Mouse (Mus musculus) CH12.LX (cell line): Measurements from ENCODE around the gene Hoxb2.

ENCODE experiments used
- CTCF ChIP-seq, 2 experiments: IDR thresholded peaks in 1 of 2; conservative IDR thresholded peaks in 1 of 2; 2 replicates each; pipeline ENCODE4 v1.5.1; 2011 to 2012; ENCODE audit warnings: low read depth in 2 of 2, low read length in 2 of 2, improper control_type of control experiment in 1 of 2, inconsistent platforms in 1 of 2, mild to moderate bottlenecking in 1 of 2, moderate library complexity in 1 of 2
- E2F4 ChIP-seq: IDR thresholded peaks from 2 replicates; pipeline ENCODE4 v1.6.1; 2011; ENCODE audit warnings: low read depth, low read length, improper control_type of control experiment; ENCODE audit not compliant: insufficient replicate concordance
- EP300 ChIP-seq: IDR thresholded peaks from 2 replicates; pipeline ENCODE4 v1.6.1; 2011; ENCODE audit warnings: low read length, improper control_type of control experiment
- HCFC1 ChIP-seq: IDR thresholded peaks from 2 replicates; pipeline ENCODE4 v1.6.1; 2012; ENCODE audit warnings: low read depth, mild to moderate bottlenecking, inconsistent platforms, low read length, improper control_type of control experiment
- JUND ChIP-seq: conservative IDR thresholded peaks from 2 replicates; pipeline ENCODE4 v1.6.1; 2011; ENCODE audit warnings: low read depth, low read length, improper control_type of control experiment
- MYC ChIP-seq: IDR thresholded peaks from 2 replicates; pipeline ENCODE4 v1.6.1; 2011; ENCODE audit warnings: low read depth, mild to moderate bottlenecking, improper control_type of control experiment, low read length
- NRF1 ChIP-seq: IDR thresholded peaks from 2 replicates; pipeline ENCODE4 v1.6.1; 2014; ENCODE audit warnings: low read depth, mild to moderate bottlenecking, inconsistent platforms, low read length, improper control_type of control experiment, moderate library complexity
- POLR2A ChIP-seq: IDR thresholded peaks from 2 replicates; pipeline ENCODE4 v1.6.1; 2011; ENCODE audit warnings: low read depth, mild to moderate bottlenecking, improper control_type of control experiment, low read length
- SIN3A ChIP-seq: IDR thresholded peaks from 2 replicates; pipeline ENCODE4 v1.6.1; 2012; ENCODE audit warnings: low read length, improper control_type of control experiment, inconsistent platforms
- UBTF ChIP-seq: IDR thresholded peaks from 2 replicates; pipeline ENCODE4 v1.6.1; 2012; ENCODE audit warnings: low read depth, mild to moderate bottlenecking, inconsistent platforms, low read length, improper control_type of control experiment, moderate library complexity
- USF1 ChIP-seq: IDR thresholded peaks from 2 replicates; pipeline ENCODE4 v1.6.1; 2014; ENCODE audit warnings: low read depth, mild to moderate bottlenecking, inconsistent platforms, low read length, improper control_type of control experiment
- ZKSCAN1 ChIP-seq: IDR thresholded peaks from 2 replicates; pipeline ENCODE4 v1.6.1; 2012; ENCODE audit warnings: low read depth, inconsistent platforms, low read length, improper control_type of control experiment, borderline replicate concordance
- ZMIZ1 ChIP-seq: IDR thresholded peaks from 2 replicates; pipeline ENCODE4 v1.6.1; 2012; ENCODE audit warnings: low read depth, mild to moderate bottlenecking, inconsistent platforms, low read length, improper control_type of control experiment

DNA sequence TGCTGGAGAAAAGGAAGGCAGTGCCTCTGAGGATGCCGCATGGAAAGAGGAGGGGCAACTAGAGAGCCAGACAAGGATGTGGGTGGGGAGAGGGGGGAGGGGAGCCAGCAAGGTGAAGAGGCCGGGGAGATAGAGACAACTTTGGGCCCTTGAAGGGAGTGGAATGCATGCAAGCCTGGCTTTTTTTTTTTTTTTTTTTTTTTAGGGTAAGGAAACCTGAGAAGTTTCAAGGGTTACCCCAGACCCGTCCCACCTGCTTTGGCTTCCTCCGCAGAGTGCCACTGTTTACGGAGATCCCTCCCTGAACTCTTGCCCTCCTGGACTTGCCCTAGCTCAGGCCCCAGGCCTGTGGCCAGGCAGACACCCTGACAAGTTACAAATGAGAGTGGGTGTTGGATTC lies 13.5 kb downstream of the Hoxb2 start:
- TF ChIP-seq ZMIZ1: no peak
- no peak for TF ChIP-seq EP300
- no peak for TF ChIP-seq POLR2A
- no peak for TF ChIP-seq CTCF (conservative IDR thresholded peaks at IDR 0.05 in 1 of 2, IDR thresholded peaks at IDR 0.05 in 1 of 2; ENCODE audit: low read depth in 2 of 2, low read length in 2 of 2)
- TF ChIP-seq JUND: no peak
- TF ChIP-seq USF1: no peak
- TF ChIP-seq UBTF: no peak
- TF ChIP-seq NRF1: no peak
- no peak for TF ChIP-seq E2F4
- no peak for TF ChIP-seq SIN3A
- TF ChIP-seq HCFC1: no peak
- no peak for TF ChIP-seq MYC
- no peak for TF ChIP-seq ZKSCAN1
